Mouse (Mus musculus): ENCODE data around the gene Frmd4b. TPM values are rescaled to one million over a fixed set of nuclear protein-coding genes. Genes with fewer than 3 reads are reported as not detected.

The Frmd4b gene
- polyA plus RNA-seq, 1 experiment from 2014 or later: 13.7 TPM

GRCm38 (mm10) chr6:97576565-97577346 is 40.6 kb downstream of the Frmd4b start:
- no peak overlapping the region for H3K4me3 ChIP-seq (ENCODE audit: low read length)
- peak; percentile 83; the same call in 1 of the 2 replicates for ATAC-seq (ENCODE audit: low FRiP score, low TSS enrichment)
- no peak overlapping the region for H3K4me2 ChIP-seq (replicated peaks; ENCODE audit: low read depth, low read length)
- H3K27ac ChIP-seq (ENCODE audit: low read depth, low read length): no peak overlapping the region
- WGBS: 55% methylated on average over 7 of the region's 7 CpGs
- H3K9ac ChIP-seq (ENCODE audit: low read depth, low read length): no peak overlapping the region
- H3K4me1 ChIP-seq (ENCODE audit: control insufficient read depth, insufficient read depth, low read length): no peaks in the 10 kb centered on the region
- no peaks in the 10 kb centered on the region for H3K27me3 ChIP-seq (ENCODE audit: control insufficient read depth, insufficient read depth, low read length)
- H3K36me3 ChIP-seq (ENCODE audit: control insufficient read depth, insufficient read depth, low read length): no peaks in the 10 kb centered on the region
- H3K9me3 ChIP-seq (ENCODE audit: control insufficient read depth, low read length): no peaks in the 10 kb centered on the region

DNA sequence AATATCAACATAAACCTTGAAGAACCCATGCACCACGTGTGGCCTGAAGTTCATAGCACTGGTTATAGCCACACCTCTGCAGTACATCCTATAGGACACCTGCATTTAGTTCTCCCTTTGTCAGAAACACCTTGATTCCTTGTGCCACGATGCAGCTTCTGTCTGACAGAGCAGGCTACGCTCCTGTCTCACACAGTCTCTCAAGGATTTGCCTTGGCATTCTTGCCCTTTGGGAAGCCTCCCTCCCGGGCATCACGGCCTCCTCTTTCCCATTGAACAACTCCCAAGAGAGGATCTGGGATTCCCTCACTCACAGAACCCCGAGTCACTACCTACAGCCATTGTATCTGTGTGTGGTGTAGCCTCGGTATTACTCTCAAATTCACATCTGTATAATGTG is 41.2 kb downstream of the Frmd4b start:
- Histone ChIP-seq H3K4me3 (ENCODE audit: low read length) (no peak overlapping the region), H3K27me3 (ENCODE audit: control insufficient read depth, insufficient read depth, low read length) (no peaks in the 10 kb centered on the region), H3K4me2 (replicated peaks; ENCODE audit: low read depth, low read length) (no peak overlapping the region), H3K4me1 (ENCODE audit: control insufficient read depth, insufficient read depth, low read length) (no peaks in the 10 kb centered on the region), H3K36me3 (ENCODE audit: control insufficient read depth, insufficient read depth, low read length) (no peaks in the 10 kb centered on the region), H3K9me3 (ENCODE audit: control insufficient read depth, low read length) (no peaks in the 10 kb centered on the region), H3K9ac (ENCODE audit: low read depth, low read length) (no peak overlapping the region), H3K27ac (ENCODE audit: low read depth, low read length) (no peak overlapping the region)
- 89% methylated on average over 7 of the region's 7 CpGs for WGBS
- no peak for ATAC-seq (ENCODE audit: low FRiP score, low TSS enrichment)

DNA sequence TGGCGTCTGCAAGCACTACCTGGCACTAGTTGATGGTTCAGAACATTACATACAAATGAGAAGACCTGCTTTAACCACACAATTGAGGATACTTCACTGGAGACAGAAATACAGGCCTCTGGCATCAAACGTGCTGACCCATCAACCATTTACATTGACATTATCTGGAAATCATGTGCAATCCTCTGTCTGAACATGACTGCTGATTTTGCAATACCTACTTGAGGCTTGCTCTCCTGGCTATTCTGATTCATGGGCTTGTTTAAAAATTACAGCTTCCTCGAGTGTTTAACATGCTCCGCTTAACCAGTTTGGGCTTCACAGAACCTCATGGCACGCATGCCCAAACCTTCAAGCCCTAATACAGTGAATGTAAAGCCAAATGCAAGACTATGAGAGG is 42.4 kb downstream of the Frmd4b start:
- Histone ChIP-seq H3K4me2 (replicated peaks; ENCODE audit: low read depth, low read length) (no peak overlapping the region), H3K36me3 (ENCODE audit: control insufficient read depth, insufficient read depth, low read length) (no peaks in the 10 kb centered on the region), H3K27ac (ENCODE audit: low read depth, low read length) (no peak overlapping the region), H3K4me3 (ENCODE audit: low read length) (no peak overlapping the region), H3K27me3 (ENCODE audit: control insufficient read depth, insufficient read depth, low read length) (no peaks in the 10 kb centered on the region), H3K9ac (ENCODE audit: low read depth, low read length) (no peak overlapping the region), H3K4me1 (ENCODE audit: control insufficient read depth, insufficient read depth, low read length) (no peaks in the 10 kb centered on the region), H3K9me3 (ENCODE audit: control insufficient read depth, low read length) (no peaks in the 10 kb centered on the region)
- no peak for ATAC-seq (ENCODE audit: low FRiP score, low TSS enrichment)
- 93% methylated on average over 5 of the region's 5 CpGs for WGBS

DNA sequence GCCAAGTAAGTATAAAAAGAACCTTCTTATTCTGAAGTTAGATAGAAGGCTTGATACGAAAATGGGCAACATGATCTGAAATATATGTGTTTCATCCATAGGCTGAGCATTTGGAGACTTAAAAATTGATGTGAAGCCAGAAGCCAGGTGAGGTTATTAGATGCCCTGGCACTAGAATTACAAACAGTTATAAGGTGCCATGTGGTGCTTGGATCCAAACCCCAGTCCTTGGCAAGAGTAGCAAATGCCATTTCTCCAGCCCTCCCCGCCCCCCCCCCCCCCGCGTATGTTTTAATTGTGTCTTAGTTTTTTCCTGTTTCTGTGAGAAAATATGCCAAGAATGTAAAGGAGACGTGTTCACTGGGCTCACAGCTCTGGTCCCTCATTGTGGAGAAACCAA is 45.1 kb downstream of the Frmd4b start:
- Histone ChIP-seq H3K4me3 (ENCODE audit: low read length) (no peak overlapping the region), H3K4me2 (replicated peaks; ENCODE audit: low read depth, low read length) (no peak overlapping the region), H3K27ac (ENCODE audit: low read depth, low read length) (no peak overlapping the region), H3K4me1 (ENCODE audit: control insufficient read depth, insufficient read depth, low read length) (0 out of 2 replicates have a peak, but pooled peaks cover 3% of the 10 kb centered on the region), H3K9me3 (ENCODE audit: control insufficient read depth, low read length) (no peaks in the 10 kb centered on the region), H3K27me3 (ENCODE audit: control insufficient read depth, insufficient read depth, low read length) (no peaks in the 10 kb centered on the region), H3K36me3 (ENCODE audit: control insufficient read depth, insufficient read depth, low read length) (no peaks in the 10 kb centered on the region), H3K9ac (ENCODE audit: low read depth, low read length) (no peak overlapping the region)
- ATAC-seq (ENCODE audit: low FRiP score, low TSS enrichment): no peak
- 88% methylated on average over 5 of the region's 5 CpGs for WGBS

- Histone ChIP-seq H3K4me2 (replicated peaks; ENCODE audit: low read depth, low read length) (no peak overlapping the region), H3K4me1 (ENCODE audit: control insufficient read depth, insufficient read depth, low read length) (0 out of 2 replicates have a peak, but pooled peaks cover 3% of the 10 kb centered on the region), H3K36me3 (ENCODE audit: control insufficient read depth, insufficient read depth, low read length) (no peaks in the 10 kb centered on the region), H3K27ac (ENCODE audit: low read depth, low read length) (no peak overlapping the region), H3K4me3 (ENCODE audit: low read length) (no peak overlapping the region), H3K27me3 (ENCODE audit: control insufficient read depth, insufficient read depth, low read length) (no peaks in the 10 kb centered on the region), H3K9me3 (ENCODE audit: control insufficient read depth, low read length) (no peaks in the 10 kb centered on the region), H3K9ac (ENCODE audit: low read depth, low read length) (no peak overlapping the region)
- WGBS: 14% methylated on average over 6 of the region's 6 CpGs
- ATAC-seq (ENCODE audit: low FRiP score, low TSS enrichment): peak; percentile 68; the same call in 1 of the 2 replicates
Measured at GRCm38 (mm10) chr6:97568538-97568937, 48.8 kb downstream of the Frmd4b start.

GRCm38 (mm10) chr6:97566746-97567145 is 50.6 kb downstream of the Frmd4b start:
- ATAC-seq (ENCODE audit: low FRiP score, low TSS enrichment): no peak
- Histone ChIP-seq H3K4me3 (ENCODE audit: low read length) (no peak overlapping the region), H3K9me3 (ENCODE audit: control insufficient read depth, low read length) (no peaks in the 10 kb centered on the region), H3K36me3 (ENCODE audit: control insufficient read depth, insufficient read depth, low read length) (no peaks in the 10 kb centered on the region), H3K9ac (ENCODE audit: low read depth, low read length) (no peak overlapping the region), H3K27ac (ENCODE audit: low read depth, low read length) (no peak overlapping the region), H3K27me3 (ENCODE audit: control insufficient read depth, insufficient read depth, low read length) (no peaks in the 10 kb centered on the region), H3K4me1 (ENCODE audit: control insufficient read depth, insufficient read depth, low read length) (0 out of 2 replicates have a peak, but pooled peaks cover 3% of the 10 kb centered on the region), H3K4me2 (replicated peaks; ENCODE audit: low read depth, low read length) (no peak overlapping the region)
- WGBS: 72% methylated on average over 4 of the region's 4 CpGs

DNA sequence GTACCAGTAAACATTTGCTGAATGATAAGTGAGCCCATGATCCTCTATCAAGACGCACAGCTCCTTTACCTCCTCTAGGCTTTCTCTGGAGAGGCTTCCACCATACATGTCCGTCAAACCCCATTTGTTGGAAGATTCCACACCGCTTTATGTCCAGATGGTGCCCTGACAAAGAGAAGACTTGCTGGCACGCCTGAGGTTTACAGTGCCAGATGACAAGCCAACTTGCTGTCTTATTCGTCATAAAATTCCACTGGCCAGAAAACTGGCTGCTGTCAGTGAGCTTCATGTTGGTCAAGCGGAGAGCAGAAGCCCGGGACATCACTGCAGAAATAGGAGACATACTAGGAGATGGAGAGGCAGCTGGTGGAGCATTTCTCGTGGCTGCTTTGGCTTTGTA is 60.2 kb downstream of the Frmd4b start:
- Histone ChIP-seq H3K4me1 (ENCODE audit: control insufficient read depth, insufficient read depth, low read length) (no peaks in the 10 kb centered on the region), H3K4me2 (replicated peaks; ENCODE audit: low read depth, low read length) (no peak overlapping the region), H3K27me3 (ENCODE audit: control insufficient read depth, insufficient read depth, low read length) (no peaks in the 10 kb centered on the region), H3K4me3 (ENCODE audit: low read length) (no peak overlapping the region), H3K9ac (ENCODE audit: low read depth, low read length) (no peak overlapping the region), H3K36me3 (ENCODE audit: control insufficient read depth, insufficient read depth, low read length) (no peaks in the 10 kb centered on the region), H3K9me3 (ENCODE audit: control insufficient read depth, low read length) (no peaks in the 10 kb centered on the region), H3K27ac (ENCODE audit: low read depth, low read length) (no peak overlapping the region)
- 87% methylated on average over 8 of the region's 8 CpGs for WGBS
- ATAC-seq (ENCODE audit: low FRiP score, low TSS enrichment): no peak

DNA sequence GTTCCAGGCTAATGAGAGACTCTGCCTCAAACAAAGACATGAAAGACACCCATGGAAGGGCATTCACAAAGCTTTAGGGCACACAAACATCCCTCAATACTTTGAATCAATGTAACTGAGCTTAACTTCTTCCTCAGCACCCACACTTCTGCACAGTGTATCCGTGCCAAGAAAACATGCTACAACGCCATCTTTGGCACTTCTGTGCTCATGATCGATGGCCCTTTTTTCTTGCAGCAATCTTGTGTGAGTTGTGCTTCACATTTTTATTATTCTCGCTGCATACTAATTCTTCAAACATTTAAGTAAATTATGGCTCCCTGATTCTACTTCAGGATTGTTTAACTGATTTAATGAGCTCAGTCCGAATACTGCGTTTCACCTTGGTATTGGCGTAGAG is 61.7 kb downstream of the Frmd4b start:
- Histone ChIP-seq H3K9ac (ENCODE audit: low read depth, low read length) (no peak overlapping the region), H3K36me3 (ENCODE audit: control insufficient read depth, insufficient read depth, low read length) (no peaks in the 10 kb centered on the region), H3K4me3 (ENCODE audit: low read length) (no peak overlapping the region), H3K4me2 (replicated peaks; ENCODE audit: low read depth, low read length) (no peak overlapping the region), H3K4me1 (ENCODE audit: control insufficient read depth, insufficient read depth, low read length) (no peaks in the 10 kb centered on the region), H3K27me3 (ENCODE audit: control insufficient read depth, insufficient read depth, low read length) (no peaks in the 10 kb centered on the region), H3K27ac (ENCODE audit: low read depth, low read length) (no peak overlapping the region), H3K9me3 (ENCODE audit: control insufficient read depth, low read length) (no peaks in the 10 kb centered on the region)
- no peak for ATAC-seq (ENCODE audit: low FRiP score, low TSS enrichment)
- WGBS: 98% methylated on average over 7 of the region's 7 CpGs

GRCm38 (mm10) chr6:97553431-97553830 is 63.9 kb downstream of the Frmd4b start:
- Histone ChIP-seq H3K4me3 (ENCODE audit: low read length) (no peak overlapping the region), H3K27ac (ENCODE audit: low read depth, low read length) (no peak overlapping the region), H3K27me3 (ENCODE audit: control insufficient read depth, insufficient read depth, low read length) (no peaks in the 10 kb centered on the region), H3K36me3 (ENCODE audit: control insufficient read depth, insufficient read depth, low read length) (no peaks in the 10 kb centered on the region), H3K4me2 (replicated peaks; ENCODE audit: low read depth, low read length) (no peak overlapping the region), H3K9me3 (ENCODE audit: control insufficient read depth, low read length) (no peaks in the 10 kb centered on the region), H3K9ac (ENCODE audit: low read depth, low read length) (no peak overlapping the region), H3K4me1 (ENCODE audit: control insufficient read depth, insufficient read depth, low read length) (no peaks in the 10 kb centered on the region)
- ATAC-seq (ENCODE audit: low FRiP score, low TSS enrichment): no peak
- 81% methylated on average over 4 of the region's 4 CpGs for WGBS

Data from kidney, embryonic 14.5 days (tissue).